Mouse (Mus musculus) forebrain, embryonic 15.5 days (tissue): ENCODE data around the gene Sacs. TPM values are rescaled to one million over a fixed set of nuclear protein-coding genes. Genes with fewer than 3 reads are reported as not detected.

Source experiments
- ATAC-seq: fragments of 200-750 bp; cut with Nextera tagmentation; replicated peaks from 2 replicates; pipeline ENCODE4 v1.8.0; 2017; ENCODE audit warnings: mild to moderate bottlenecking, moderate TSS enrichment, moderate library complexity
- H3K27ac ChIP-seq: fragments of 300-500 bp; sonication (generic); replicated peaks from 2 replicates; pipeline ENCODE4 v1.5.1; 2015; ENCODE audit warnings: mild to moderate bottlenecking, inconsistent platforms
- H3K27me3 ChIP-seq: fragments of 300-500 bp; sonication (generic); 2 replicates; pipeline ENCODE4 v1.6.1; 2015; ENCODE audit warnings: inconsistent platforms
- H3K36me3 ChIP-seq: fragments of 300-500 bp; sonication (generic); 2 replicates; pipeline ENCODE4 v1.6.1; 2015; ENCODE audit warnings: mild to moderate bottlenecking, inconsistent platforms
- H3K4me1 ChIP-seq: fragments of 300-500 bp; sonication (generic); 2 replicates; pipeline ENCODE4 v1.6.1; 2015; ENCODE audit warnings: inconsistent platforms
- H3K4me2 ChIP-seq: fragments of 300-500 bp; sonication (generic); replicated peaks from 2 replicates; pipeline ENCODE4 v1.6.1; 2015; ENCODE audit warnings: mild to moderate bottlenecking, inconsistent platforms
- H3K4me3 ChIP-seq: fragments of 300-500 bp; sonication (generic); 2 replicates; pipeline ENCODE4 v1.5.1; 2015; ENCODE audit warnings: mild to moderate bottlenecking, inconsistent platforms
- H3K9ac ChIP-seq: fragments of 300-500 bp; sonication (generic); replicated peaks from 2 replicates; pipeline ENCODE4 v1.6.1; 2015; ENCODE audit warnings: mild to moderate bottlenecking, inconsistent platforms
- H3K9me3 ChIP-seq: fragments of 300-500 bp; sonication (generic); 2 replicates; pipeline ENCODE4 v1.6.1; 2016; ENCODE audit warnings: inconsistent platforms
- WGBS: fragments of 180-500 bp; shearing (Covaris S2); methylation state at CpG from one replicate; pipeline ENCODE4 v1.1.7; 2015; ENCODE audit warnings: mixed read lengths; 5-methylcytosine and 5-hydroxymethylcytosine counted together
- polyA plus RNA-seq: library from polyadenylated mRNA; unstranded; fragments of >200 nt; fragmentation: Nextera tagmentation; extraction: Ambion mirVana; gene quantifications from 2 replicates; pipeline ENCODE4 v1.2.1, GENCODE M21; 2015

The Sacs gene
- polyA plus RNA-seq, 1 experiment from 2014 or later, result 8.1 TPM

DNA sequence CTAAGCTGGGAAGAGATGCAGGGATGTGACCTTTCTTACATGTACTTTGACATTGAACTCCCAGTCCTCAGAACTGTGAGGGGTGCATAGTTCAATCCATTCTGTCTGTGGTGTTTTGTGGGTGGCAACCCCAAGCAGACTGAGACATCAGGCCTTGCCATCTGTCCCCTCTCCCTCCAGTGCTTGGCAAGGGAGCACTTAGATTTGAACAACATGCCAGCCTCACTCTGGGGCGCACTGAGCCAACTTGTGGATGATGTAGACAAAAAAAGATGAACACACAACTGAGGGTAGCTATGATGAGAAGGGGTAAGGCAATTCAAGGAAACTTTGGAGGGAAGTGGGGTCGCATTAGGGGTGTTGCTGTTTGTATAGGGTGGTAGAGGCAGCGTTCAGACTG is 26.2 kb downstream of the Sacs start:
- H3K4me1 ChIP-seq, result peaks cover 12% of the 10 kb centered on the region
- no peak overlapping the region for H3K9ac ChIP-seq
- H3K4me3 ChIP-seq, result no peak overlapping the region
- no peak overlapping the region for H3K27ac ChIP-seq
- ATAC-seq, result no peak; the same call in 1 of the 2 replicates
- H3K36me3 ChIP-seq, result no peaks in the 10 kb centered on the region
- no peak overlapping the region for H3K4me2 ChIP-seq
- no peaks in the 10 kb centered on the region for H3K9me3 ChIP-seq
- 84% methylated on average over 3 of the region's 3 CpGs for WGBS
- H3K27me3 ChIP-seq, result no peaks in the 10 kb centered on the region

DNA sequence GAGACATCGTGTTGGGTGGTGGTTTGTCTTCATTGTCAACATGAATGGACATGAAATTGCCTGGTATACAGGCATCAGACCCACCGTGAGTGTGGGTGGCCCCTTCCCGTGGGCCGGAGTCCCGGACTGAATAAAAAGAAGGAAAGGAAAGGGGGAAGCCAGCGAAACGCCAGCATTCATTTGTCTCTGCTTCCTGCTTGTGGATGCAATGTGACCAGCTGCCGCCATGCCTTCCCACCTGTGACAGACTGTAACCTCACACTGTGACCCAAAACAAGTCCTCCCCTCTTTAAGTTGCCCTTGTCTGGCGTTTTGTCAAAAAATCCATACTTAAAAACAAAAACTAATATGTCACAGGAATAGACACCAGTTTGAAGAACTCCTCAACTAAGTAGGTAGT is 27.7 kb downstream of the Sacs start:
- Histone ChIP-seq H3K9ac (no peak overlapping the region), H3K27me3 (no peaks in the 10 kb centered on the region), H3K36me3 (no peaks in the 10 kb centered on the region), H3K27ac (no peak overlapping the region), H3K4me1 (peaks cover 8% of the 10 kb centered on the region), H3K9me3 (no peaks in the 10 kb centered on the region), H3K4me3 (no peak overlapping the region), H3K4me2 (no peak overlapping the region)
- 79% methylated on average over 9 of the region's 9 CpGs for WGBS
- ATAC-seq, result no peak

DNA sequence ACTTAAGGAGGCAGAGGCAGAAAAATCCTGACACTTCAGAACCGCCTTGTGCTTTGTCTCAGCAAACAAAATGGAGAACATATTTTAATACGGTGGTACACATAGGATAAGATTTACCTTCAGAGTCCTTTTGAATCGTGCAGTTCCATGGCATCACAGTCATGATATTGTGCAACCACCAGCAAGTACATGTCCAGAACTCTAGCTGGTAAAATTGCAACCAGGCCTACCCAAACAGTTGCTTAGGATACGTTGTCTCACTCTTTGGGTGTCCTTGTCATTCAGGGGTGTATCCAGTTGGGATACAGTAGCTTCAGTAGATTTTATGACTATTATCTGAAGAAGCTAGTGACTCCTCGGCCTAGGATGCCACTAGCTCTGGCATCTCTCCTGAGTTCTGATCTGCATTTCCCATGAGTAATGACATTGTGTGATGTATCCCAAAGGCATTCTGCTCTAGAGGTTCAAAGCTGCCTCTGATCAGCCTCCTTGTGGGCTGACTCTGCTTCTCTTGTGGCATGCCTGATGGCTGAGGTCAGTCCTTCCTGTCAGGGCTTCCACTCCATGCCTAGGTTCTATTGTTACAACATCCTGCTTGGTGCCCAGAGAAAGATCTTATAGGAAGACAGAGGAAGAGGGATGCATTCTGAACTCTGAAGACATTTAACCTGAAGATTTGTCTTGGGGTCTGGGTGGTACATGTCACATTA is 33.2 kb downstream of the Sacs start:
- ATAC-seq, result no peak
- 92% methylated on average over 5 of the region's 5 CpGs for WGBS
- H3K27ac ChIP-seq, result no peak overlapping the region

DNA sequence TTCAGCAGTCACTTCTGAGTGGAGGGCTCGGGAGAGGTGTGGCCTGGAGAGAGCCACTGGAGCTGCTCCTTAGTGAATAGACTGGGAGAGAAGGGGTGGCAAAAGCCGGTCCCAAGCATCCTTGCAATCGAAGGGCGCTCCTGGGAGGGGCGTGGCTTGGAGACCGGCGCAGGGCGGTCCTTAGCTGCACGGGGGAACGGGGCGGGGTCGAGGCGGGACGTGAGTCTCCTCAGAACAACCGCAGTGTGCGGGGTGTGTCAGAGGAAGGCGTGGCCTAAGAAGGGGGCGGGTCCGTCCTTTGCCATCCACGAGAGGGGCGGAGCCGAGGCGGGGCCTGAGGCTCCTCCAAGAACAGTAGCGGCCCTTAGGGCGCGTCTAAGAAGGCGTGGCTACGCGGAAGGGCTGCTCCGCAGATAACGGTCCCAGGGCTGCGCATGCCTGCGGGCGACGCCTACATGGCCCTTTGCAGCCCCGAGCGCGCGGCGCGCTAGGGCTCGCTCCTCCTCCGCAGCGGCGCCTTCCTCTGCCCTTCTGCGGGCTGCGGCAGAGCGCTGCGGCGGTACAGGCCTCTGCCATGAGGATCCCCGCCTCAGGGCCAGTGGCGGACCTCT is 34.4 kb downstream of the Sacs start:
- H3K27ac ChIP-seq, result peak overlapping the region; percentile 92
- no peaks in the 10 kb centered on the region for H3K9me3 ChIP-seq
- peak; percentile 99 for ATAC-seq
- peak overlapping the region; percentile 51 for H3K4me2 ChIP-seq
- peak overlapping the region; percentile 90 for H3K4me3 ChIP-seq
- peak overlapping the region; percentile 88 for H3K9ac ChIP-seq
- under 1% methylated on average over 52 of the region's 52 CpGs for WGBS
- peaks cover 26% of the 10 kb centered on the region for H3K4me1 ChIP-seq
- no peaks in the 10 kb centered on the region for H3K36me3 ChIP-seq
- no peaks in the 10 kb centered on the region for H3K27me3 ChIP-seq

More for the DNA sequence above, 33.2 kb downstream of the Sacs start:
- no peak overlapping the region for H3K9ac ChIP-seq
- no peak overlapping the region for H3K4me2 ChIP-seq
- H3K4me1 ChIP-seq, result peaks cover 26% of the 10 kb centered on the region
- no peak overlapping the region for H3K4me3 ChIP-seq
- H3K27me3 ChIP-seq, result no peaks in the 10 kb centered on the region
- H3K36me3 ChIP-seq, result no peaks in the 10 kb centered on the region
- no peaks in the 10 kb centered on the region for H3K9me3 ChIP-seq

DNA sequence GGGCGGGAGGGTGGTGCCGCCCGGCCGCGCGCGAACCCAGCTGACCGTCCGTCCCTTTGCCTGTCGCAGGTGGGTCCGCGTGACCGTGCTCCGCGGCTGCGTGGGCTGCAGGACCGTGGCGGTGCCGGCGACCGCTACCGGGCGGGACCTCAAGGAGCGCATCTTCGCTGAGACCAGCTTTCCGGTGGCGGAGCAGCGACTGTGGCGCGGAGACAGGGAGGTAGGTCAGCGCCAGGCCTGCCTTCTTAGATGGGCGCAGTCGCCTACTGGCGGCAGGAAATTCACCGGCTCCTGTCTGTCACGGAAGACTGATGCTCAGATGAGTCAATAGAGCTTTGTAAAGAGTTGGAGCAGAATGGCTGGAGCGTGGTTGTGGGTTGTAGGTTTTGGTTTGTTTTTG is 35.0 kb downstream of the Sacs start:
- Histone ChIP-seq H3K4me3 (peak overlapping the region; percentile 90), H3K4me1 (peaks cover 26% of the 10 kb centered on the region), H3K9me3 (no peaks in the 10 kb centered on the region), H3K9ac (peak overlapping the region; percentile 88), H3K36me3 (no peaks in the 10 kb centered on the region), H3K27ac (peak overlapping the region; percentile 92), H3K4me2 (peak overlapping the region; percentile 51), H3K27me3 (no peaks in the 10 kb centered on the region)
- under 1% methylated on average over 37 of the region's 37 CpGs for WGBS
- peak; percentile 41 for ATAC-seq

DNA sequence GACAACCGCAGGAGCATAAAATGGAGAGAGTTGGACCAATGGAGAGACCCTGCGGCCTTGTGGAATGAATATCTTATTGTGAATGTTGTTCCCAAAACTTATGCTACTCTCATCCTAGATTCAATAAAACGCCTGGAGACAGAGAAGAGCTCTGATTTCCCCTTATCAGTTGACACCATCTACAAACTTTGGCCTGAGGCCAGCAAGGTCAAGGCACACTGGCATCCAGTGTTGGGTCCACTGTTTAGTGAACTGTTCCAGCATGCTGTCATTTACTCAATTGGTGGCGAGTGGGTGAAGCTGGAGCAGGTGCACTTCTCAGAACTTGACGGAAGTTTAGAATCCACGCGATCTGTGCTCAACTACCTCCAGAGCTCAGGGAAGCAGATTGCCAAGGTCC is 53.6 kb downstream of the Sacs start:
- 92% methylated on average over 7 of the region's 7 CpGs for WGBS
- H3K4me2 ChIP-seq, result no peak overlapping the region
- no peaks in the 10 kb centered on the region for H3K9me3 ChIP-seq
- no peak overlapping the region for H3K27ac ChIP-seq
- ATAC-seq, result no peak
- no peaks in the 10 kb centered on the region for H3K27me3 ChIP-seq
- H3K4me3 ChIP-seq, result no peak overlapping the region
- no peak overlapping the region for H3K9ac ChIP-seq
- 0 out of 2 replicates have a peak, but pooled peaks cover 5% of the 10 kb centered on the region for H3K4me1 ChIP-seq
- H3K36me3 ChIP-seq, result peaks cover 45% of the 10 kb centered on the region

DNA sequence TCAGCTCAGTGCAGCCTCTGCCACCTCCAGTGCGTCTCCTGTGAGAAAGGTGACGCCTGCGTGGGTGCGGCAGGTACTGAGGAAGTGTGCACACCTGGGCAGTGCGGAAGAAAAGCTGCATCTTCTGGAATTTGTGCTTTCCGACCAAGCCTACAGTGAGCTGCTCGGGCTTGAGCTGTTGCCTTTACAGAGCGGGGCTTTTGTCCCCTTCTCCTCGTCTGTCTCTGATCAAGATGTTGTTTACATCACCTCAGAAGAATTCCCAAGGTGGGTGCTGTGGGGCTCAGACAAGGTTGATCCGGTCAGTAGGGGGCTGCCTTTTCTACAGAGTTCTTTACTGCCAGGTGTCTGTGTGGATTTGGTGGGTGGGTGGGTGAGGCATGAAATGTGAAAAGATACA is 54.1 kb downstream of the Sacs start:
- H3K9me3 ChIP-seq, result no peaks in the 10 kb centered on the region
- H3K9ac ChIP-seq, result no peak overlapping the region
- H3K27me3 ChIP-seq, result no peaks in the 10 kb centered on the region
- 0 out of 2 replicates have a peak, but pooled peaks cover 5% of the 10 kb centered on the region for H3K4me1 ChIP-seq
- H3K4me2 ChIP-seq, result no peak overlapping the region
- no peak overlapping the region for H3K27ac ChIP-seq
- peaks cover 49% of the 10 kb centered on the region for H3K36me3 ChIP-seq
- 80% methylated on average over 10 of the region's 10 CpGs for WGBS
- no peak overlapping the region for H3K4me3 ChIP-seq
- no peak for ATAC-seq

DNA sequence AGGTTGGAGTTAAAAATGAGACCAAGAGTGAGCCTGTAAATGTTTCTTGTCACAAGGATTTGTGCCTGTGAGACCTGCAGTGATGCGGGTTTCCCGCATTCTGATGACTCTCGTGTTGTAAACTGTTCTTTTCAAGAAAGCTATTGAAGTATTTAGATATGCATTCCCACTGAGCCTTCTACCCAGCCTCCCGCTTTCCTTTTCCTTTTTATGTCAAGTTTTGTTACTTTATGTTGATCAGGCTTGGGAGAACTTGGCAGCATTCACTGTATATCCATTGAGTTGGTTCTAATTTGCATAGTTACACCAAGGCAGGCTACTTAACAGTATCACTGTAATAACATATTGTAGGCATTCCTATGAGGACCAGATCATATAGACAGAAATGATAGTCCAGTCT is 56.2 kb downstream of the Sacs start:
- Histone ChIP-seq H3K9me3 (no peaks in the 10 kb centered on the region), H3K4me1 (0 out of 2 replicates have a peak, but pooled peaks cover 5% of the 10 kb centered on the region), H3K4me2 (no peak overlapping the region), H3K36me3 (peaks cover 55% of the 10 kb centered on the region), H3K27me3 (no peaks in the 10 kb centered on the region), H3K9ac (no peak overlapping the region), H3K27ac (no peak overlapping the region), H3K4me3 (no peak overlapping the region)
- 29% methylated on average over 4 of the region's 4 CpGs for WGBS
- no peak for ATAC-seq

DNA sequence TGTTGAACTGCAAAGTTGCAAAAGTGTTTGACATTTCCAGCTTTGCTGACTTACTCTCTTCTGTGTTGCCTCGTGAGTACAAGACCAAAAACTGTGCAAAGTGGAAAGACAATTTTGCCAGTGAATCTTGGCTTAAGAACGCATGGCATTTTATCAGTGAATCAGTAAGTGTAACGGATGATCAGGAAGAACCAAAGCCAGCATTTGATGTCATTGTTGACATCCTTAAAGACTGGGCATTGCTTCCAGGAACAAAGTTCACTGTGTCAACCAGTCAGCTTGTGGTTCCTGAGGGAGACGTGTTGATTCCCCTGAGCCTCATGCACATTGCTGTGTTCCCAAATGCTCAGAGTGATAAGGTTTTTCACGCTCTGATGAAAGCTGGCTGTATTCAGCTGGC is 71.9 kb downstream of the Sacs start:
- no peak overlapping the region for H3K9ac ChIP-seq
- H3K4me2 ChIP-seq, result no peak overlapping the region
- WGBS, result 88% methylated on average over 5 of the region's 5 CpGs
- no peaks in the 10 kb centered on the region for H3K9me3 ChIP-seq
- no peak for ATAC-seq
- H3K4me3 ChIP-seq, result no peak overlapping the region
- H3K27ac ChIP-seq, result no peak overlapping the region
- peaks cover 86% of the 10 kb centered on the region for H3K36me3 ChIP-seq
- no peaks in the 10 kb centered on the region for H3K27me3 ChIP-seq
- no peaks in the 10 kb centered on the region for H3K4me1 ChIP-seq

DNA sequence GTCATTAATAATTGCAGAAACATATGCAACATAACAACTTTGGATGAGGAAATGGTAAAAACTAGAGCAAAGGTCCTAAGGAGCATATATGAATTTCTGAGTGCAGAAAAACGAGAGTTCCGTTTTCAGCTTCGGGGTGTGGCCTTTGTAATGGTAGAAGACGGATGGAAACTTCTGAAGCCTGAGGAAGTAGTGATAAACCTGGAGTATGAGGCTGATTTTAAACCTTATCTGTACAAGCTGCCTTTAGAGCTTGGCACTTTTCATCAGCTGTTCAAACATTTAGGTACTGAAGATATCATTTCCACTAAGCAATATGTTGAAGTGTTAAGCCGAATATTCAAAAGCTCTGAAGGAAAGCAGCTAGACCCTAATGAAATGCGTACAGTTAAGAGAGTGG is 73.5 kb downstream of the Sacs start:
- 95% methylated on average over 6 of the region's 6 CpGs for WGBS
- Histone ChIP-seq H3K9ac (no peak overlapping the region), H3K27ac (no peak overlapping the region), H3K4me1 (no peaks in the 10 kb centered on the region), H3K4me2 (no peak overlapping the region), H3K4me3 (no peak overlapping the region), H3K36me3 (peaks cover 69% of the 10 kb centered on the region), H3K9me3 (no peaks in the 10 kb centered on the region), H3K27me3 (no peaks in the 10 kb centered on the region)
- ATAC-seq, result no peak

DNA sequence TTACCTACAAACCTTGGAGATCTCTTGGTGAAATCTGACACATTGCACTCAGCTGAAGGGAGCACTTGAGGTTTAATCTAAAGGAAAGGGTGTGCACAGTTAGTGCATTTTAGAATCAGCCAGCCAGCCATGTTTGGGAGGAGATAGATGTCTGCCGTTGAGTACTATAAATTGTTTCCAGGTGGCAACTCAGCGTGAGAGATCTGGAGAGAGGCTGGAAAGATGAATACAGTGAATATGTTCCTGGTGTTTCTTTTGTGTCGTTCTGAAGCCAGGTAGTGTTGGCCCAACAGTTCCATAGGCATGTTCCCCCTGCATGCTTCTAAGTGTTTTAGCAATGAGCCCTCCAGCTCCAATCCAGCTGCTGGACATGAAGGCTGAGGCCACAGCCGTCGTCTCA is 82.9 kb downstream of the Sacs start:
- Histone ChIP-seq H3K4me1 (peaks cover 6% of the 10 kb centered on the region; the same call in 1 of the 2 replicates), H3K27me3 (no peaks in the 10 kb centered on the region), H3K36me3 (no peaks in the 10 kb centered on the region), H3K4me3 (no peak overlapping the region), H3K9ac (no peak overlapping the region), H3K9me3 (no peaks in the 10 kb centered on the region), H3K4me2 (no peak overlapping the region), H3K27ac (no peak overlapping the region)
- 91% methylated on average over 5 of the region's 5 CpGs for WGBS
- no peak for ATAC-seq

DNA sequence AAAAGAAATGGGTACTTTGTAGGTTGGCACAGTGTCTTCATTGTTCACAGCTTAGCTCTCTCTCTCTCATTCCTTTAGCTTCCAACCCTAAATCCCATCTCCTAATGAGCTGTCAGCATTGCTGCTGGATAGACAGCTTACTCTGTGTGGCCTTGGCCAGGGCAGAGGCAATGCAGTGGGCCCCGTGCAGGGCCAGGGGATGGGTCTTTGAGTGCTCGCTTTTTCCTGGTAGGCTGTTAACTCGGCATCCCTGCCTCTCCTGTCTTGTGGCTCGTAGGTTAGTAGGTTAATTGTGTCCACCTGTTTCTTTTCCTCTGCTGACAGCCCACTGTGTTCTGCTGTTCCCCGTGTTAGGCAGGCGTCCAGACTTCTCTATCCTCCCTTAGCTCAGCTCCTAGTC is 84.2 kb downstream of the Sacs start:
- Histone ChIP-seq H3K9me3 (no peaks in the 10 kb centered on the region), H3K4me2 (no peak overlapping the region), H3K27me3 (no peaks in the 10 kb centered on the region), H3K9ac (no peak overlapping the region), H3K4me1 (peaks cover 6% of the 10 kb centered on the region; the same call in 1 of the 2 replicates), H3K4me3 (no peak overlapping the region), H3K27ac (no peak overlapping the region), H3K36me3 (no peaks in the 10 kb centered on the region)
- 31% methylated on average over 6 of the region's 6 CpGs for WGBS
- ATAC-seq, result no peak
